Mouse (Mus musculus): Measurements from ENCODE around the gene Ruvbl1.
A peak's percentile ranks its signal among the peaks of the same experiment; 100 is the strongest.

Ruvbl1 gene

DNA sequence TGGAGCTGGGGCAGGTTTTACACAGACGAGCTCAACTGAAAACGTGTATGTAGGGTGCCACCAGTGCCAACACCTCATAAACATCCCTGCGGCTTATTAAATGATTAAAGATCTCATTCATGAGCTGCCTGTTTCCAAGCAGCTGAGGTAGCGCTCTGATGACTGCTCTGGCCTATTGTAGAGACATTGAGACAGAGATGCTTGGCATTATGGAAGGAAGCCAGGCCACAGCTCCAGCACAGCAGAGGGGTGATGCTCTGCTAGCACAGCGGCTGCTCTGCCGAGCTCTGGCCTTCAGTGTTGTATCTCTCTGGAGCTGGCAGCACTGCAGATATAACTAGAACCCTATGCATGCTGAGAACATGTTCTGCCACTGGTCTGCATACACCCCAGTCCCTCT lies 28.5 kb downstream of the Ruvbl1 start:
- DNase-seq (ENCODE audit: low spot score in 2 of 2) = no peak

DNA sequence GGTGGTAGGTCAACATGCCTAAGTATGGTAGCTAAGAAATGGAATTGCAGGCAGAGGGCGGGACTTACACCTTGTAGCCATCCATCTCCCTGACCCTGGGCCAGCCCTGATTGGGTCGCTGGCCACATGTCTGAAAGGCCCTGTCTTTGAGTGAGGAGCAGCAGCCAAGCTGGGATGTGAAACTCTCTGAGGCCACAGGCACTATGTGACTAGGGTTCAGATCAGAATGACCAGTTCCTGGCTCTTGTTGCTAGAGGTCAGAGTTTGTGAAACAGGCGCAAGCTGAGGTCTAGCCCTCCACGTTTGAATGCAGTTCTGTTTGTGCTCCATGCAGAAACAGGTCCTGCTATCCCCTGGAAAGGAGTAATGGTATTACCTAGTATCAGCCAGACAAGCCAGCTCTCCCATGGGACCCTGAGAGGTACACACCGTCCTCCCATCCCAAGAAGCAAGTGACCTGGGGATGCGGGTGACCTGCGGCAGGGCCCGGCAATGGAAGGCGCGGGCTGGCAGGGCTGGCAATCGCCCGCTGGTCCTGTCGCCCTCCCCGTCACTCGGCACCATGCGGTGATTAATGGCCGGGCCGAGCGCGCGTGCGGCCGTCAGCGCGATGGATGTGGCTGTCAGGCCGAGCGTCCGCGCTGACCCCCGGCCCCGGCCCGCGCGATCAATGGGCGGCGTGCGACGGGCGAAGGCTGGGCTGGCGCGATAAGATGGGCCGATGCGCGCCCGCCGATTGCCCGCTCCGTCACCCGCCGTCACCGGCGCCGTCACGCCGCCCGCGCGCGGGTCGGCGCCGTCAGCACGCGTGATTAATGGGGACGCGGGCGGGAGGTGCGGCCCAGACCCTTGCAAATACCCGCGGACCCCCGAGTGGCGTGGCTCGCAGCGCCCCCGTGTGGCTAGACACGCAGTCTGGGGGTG lies 34.5 kb downstream of the Ruvbl1 start:
- peak; percentile 14 to 27 for DNase-seq (ENCODE audit: low spot score in 2 of 2)

DNA sequence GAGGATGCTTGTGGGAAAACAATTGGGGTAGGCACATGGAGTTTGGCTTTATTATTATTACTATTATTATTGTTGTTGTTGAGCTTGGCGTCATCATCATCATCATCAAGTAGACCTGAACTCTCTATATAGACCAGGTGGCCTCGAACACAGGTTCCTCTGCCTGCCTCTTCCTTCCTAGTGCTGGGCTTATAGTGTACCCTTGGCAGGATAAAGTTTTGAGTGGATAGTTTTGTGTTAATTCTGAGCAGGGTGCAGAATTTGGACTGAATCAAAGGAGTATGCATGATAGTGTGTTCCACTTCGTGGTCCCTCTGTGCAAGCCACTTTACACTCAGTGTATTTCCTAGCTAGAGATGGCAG lies 35.2 kb downstream of the Ruvbl1 start:
- no peak for DNase-seq (ENCODE audit: low spot score in 2 of 2)

DNA sequence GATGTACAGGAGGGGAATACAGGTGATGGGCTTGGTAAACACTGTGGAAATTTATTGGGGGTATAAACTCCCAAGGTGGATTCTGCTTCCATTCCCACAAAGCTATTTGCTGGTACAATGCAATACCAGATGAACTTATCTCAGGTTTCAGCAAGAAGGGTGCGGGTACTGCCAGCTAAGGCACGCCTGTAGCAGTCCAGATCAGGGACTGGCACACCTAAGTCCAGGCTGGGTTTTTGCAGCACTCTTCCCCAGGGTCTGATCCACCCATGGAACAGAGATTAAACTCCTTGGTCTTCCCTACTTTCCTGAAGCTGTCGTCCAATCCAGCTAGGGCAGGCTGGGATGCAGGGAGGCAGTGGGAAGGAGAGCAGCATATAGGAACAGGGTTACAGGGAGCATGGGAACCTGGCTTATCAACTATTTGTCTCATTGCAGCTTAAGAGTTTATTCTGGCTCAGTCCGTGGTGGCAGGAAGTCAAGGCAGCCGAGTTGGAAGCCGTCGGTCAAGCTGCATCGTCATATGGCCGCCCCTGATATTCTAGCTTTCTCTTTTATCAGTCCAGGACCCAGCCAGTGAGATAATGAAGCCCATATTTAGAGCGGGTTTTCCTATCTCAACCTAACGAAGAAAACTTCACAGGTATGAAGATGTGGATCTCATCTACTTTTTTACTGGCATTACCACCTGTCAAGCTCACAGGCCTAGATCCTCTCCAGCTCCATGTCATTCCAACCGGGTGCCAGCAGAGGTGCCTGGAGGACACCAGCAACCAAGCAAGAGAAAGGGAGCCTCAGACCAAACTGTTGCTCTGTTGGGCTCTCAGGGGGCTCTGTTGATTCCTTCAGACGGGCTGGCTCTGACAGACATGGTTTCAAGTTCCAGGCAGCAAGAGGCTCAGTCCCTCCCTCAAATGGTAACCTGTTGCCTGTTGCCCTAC lies 37.1 kb downstream of the Ruvbl1 start:
- DNase-seq (ENCODE audit: low spot score in 2 of 2) = peak; percentile 19 to 24

DNA sequence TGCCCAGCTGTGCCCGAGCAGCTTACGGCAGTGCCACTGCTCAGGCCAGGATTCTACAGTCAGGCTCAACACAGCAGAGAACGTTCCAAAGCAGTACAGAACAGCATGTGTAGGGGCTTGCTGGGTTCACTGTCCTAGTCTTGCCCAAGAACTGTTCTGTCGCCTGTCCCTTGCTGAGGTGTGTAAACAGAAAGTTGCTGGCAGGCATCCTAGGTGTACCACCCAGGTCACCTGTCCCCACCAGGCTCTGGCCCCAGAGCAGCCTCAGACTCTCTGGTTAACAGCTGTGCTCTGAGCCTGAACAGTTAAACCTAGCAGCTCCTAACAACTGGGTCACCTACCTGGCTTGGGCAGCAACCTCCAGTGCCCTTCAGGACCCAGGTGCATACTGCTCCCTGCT lies 37.8 kb downstream of the Ruvbl1 start:
- no peak for DNase-seq (ENCODE audit: low spot score in 2 of 2)

DNA sequence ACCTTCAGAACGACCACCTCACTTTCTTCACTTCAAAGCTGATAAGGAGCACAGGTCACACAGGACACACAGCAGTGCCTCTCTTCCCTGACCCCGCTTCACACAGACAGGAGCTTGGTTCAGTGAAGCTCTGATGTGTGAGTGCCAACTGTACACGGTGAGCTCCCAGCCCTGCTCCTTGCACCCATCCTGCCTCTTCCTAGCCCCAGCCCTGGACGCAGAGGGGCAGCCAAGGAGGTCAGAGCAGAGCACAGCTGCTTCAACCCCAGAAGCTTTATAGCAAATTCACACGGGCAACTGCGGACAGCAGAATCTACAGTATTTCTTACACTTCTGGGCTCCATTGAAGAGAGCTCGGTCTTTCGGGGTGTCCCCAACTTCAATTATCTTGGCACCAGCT lies 48.8 kb downstream of the Ruvbl1 start:
- DNase-seq (ENCODE audit: low spot score in 2 of 2) = no peak

DNA sequence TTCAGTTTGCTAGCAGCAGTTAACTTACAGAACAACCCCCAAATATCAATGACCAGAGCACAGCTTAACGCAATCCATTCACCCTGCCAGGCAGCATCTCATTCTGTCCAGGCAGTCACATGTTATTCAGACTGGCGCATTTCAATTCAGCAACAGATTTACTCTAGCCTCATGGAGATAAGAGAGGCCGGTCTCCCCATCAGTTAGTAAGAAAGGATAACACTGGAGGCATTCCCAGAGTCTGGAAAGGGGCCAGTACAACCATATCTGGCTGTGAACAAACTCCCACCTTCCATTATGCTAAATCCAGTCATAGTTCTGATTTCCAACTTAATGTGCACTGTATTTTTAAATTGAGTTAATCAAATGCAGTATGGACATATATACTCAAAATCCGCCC lies 49.3 kb downstream of the Ruvbl1 start:
- DNase-seq (ENCODE audit: low spot score in 2 of 2) = no peak

DNA sequence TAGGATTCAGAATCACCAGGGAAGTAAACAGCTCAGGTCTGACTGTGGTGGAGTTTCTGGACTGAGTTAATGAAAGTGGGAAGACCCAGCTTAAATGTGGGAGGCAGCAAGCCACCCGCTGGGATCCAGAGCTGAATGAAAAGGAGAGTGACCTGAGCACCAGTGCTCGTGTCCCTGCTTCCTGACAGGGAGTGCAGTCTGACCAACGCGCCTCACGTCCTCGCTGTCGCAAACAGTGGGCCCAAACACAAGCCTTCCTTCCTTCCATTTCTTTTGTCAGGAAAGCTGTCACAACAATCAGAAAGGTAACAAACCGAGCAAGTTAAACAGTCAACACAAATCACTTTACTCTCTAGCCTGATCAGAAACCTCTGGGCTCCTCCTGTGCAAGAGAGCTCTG lies 50.8 kb downstream of the Ruvbl1 start:
- DNase-seq (ENCODE audit: low spot score in 2 of 2) = no peak

DNA sequence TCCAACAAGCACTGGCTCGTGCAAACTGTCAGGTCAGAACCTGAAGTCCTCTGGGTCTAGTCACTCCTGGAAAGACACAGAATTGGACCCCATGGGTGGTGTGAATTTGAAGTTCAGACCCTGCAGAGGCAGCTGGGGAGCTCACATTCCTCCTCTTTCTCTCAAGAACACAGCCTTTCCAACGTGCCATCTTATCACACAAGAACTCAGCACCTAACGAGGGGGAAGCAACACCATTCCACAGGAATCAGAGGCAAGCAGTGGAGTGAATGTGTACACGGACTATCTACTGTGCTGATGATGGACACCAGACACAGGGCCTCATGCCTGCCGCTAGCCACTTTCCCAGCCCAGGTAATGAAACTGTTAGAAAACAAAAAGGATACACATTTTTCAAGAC lies 51.5 kb downstream of the Ruvbl1 start:
- DNase-seq (ENCODE audit: low spot score in 2 of 2) = no peak

DNA sequence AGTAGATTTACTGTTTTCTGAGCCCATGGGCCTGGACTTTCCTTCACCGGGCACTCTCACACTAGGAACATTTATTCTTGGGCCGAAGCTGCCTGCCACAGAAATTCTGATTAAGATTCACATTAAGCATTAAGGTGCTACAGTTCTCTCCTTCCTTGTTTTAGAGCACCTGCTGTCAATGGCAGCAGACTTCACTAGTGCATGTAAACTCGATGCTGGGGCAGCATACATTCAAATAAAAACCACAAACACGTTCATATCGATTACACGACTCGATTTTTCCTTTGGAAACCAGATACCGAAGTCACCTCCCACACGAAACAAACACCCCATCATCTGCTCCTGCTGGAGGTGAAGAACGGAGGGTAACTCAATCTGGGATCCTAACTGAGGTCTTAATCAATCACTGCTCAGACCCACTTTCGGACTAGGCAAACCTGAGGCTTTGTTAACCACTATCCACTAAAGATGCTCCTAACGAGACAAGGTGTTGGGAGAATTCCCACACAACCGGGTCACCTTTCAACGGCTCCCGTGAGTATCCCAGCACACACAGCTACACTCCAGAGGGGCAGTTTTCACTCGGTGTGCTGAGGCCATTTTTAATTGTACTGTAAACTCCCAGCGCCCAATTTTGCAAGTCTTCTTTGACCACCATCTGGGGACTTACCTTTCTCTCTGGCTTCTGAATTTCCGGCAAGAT lies 52.6 kb downstream of the Ruvbl1 start:
- DNase-seq (ENCODE audit: low spot score in 2 of 2) = peak in 1 of 2 experiments; percentile 11

DNA sequence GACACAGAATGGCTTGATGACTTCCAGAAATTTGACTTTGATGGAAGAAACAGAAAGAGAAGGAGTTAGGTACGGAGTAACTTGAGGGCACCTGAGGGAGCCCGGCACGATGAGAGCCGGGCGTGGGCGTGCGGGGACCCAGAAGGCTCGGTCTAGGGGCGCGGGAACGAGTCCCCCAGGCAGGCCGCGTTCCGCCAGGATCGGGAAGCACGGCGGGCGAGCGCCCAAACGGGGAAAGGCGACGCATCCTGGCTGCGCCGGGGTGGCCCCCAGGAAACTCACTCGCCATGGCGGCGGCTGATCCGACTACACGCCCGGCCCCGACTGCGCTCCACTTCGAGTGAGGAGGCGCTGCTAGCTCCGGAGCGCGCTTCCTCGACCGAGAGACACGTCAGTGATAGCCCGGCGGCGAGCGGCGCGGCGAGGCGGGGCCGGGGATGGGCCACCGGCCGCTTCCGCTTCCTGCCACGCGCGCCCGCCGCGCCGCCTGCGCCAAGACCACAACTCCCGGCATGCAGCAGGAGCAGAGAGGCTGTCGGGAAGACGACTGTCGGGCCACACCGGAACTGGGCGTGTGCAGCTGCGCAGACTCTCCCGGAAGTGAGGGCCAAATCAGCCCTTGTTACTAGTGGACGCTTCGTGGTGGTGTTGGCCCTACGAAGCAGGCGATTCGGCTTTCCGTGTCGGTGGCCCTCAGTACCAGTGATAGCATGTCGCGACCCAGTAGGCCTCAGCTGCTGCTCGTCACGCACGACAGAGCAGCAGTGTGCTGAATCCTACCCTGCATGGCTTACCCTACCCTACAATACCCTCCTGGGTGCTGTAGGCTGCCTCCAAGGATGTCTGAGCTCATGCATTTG lies 53.4 kb downstream of the Ruvbl1 start, which contains the start of gene Sec61a1:
Sec61a1 (minus strand) TSS at position 502 of the 860 bp plus-strand sequence.
- peak; percentile 96 for DNase-seq (ENCODE audit: low spot score in 2 of 2)

DNA sequence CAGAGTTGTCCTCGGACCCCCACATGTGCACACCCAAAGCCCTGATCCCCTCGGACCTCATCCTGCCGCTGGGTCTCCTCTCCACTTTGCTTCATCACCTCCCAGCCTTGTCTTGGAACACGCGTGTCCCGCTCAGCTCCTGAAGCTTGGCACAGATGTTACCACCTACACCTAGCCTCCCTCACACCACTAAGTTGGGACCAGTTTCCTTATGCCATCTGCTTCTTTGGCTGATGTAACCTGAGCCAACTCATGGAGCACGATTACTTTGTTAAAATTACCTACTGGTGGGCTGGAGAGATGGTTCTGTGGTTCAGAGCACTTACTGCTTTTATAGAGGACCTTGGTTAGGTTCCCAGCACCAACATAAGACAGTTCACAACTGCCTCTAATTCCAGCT lies 56.6 kb downstream of the Ruvbl1 start:
- no peak for DNase-seq (ENCODE audit: low spot score in 2 of 2)

DNA sequence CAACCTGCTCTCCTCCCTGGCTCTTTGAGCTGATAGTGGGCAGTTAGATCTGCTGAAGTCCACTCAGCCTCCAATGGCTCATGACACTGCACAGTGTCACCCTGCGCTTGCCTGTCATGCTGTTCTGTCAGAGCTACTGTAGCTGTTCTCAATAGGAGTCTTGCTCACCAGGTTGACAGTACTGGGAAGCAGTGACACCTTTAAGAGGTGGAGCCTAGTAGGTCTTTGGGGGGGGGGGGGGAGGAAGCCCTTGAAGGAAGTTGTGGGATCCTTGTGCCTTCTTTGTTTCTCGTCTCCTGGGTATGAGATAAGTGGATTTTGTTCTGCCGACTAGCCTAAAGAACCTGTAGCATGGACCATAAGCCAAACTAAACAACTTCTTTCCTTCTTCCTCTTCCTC lies 57.4 kb downstream of the Ruvbl1 start:
- no peak for DNase-seq (ENCODE audit: low spot score in 2 of 2)

DNA sequence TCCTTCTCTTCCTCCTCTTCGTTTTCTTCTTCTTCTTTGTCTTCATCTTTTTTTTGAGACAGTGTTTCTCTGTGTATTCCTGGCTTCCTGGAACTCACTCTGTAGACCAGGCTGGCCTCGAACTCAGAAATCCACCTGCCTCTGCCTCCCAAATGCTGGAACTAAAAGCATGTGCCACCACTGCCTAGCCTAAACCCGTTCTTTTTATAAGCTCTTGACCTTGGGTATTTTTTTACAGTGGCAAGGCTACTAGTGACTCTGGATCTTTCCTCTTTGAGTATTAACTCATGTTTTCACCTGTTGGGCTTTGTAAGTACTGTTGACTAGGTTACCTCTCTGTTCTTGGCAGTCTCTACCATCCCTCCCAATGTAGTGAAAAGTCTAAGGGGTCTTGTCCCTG lies 57.8 kb downstream of the Ruvbl1 start:
- no peak for DNase-seq (ENCODE audit: low spot score in 2 of 2)

DNA sequence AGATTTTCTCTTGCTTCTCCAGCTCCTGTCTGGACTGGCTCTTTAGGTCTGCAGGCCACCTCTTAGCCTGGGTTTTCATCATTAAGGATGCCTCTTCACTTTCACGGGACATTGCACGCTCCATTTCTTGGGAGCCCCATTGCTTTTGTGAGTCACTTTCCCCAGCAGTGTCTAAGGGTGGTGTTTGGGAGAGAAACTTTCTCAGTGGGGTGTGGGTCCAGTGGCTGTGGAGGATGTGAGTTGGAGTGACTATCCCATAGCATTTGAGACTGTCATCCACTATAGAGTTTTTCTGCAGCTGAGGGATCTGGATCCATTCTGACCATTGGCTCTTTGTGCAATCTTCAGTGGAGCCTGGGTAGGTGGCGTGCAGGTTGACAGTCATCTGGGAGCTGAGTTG lies 58.2 kb downstream of the Ruvbl1 start:
- no peak for DNase-seq (ENCODE audit: low spot score in 2 of 2)

DNA sequence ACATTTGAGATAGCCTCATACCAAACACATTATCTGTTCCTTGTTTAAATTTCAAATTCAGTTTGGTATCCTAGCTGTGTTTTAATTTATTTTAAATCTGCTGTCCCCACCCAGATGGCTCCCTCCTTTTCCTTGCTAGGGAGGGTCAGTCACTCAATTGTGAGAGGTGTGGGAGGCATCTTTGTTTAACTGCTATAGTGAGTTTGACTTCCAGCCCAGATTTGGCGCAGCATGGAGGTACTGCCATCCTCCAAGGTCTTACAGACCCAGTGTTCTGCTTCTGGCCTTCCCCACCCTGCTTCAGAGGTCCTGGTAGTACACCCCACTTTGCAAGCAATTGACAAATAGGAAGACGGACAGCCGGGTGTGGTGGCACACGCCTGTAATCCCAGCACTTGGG lies 58.8 kb downstream of the Ruvbl1 start:
- DNase-seq (ENCODE audit: low spot score in 2 of 2) = no peak

DNA sequence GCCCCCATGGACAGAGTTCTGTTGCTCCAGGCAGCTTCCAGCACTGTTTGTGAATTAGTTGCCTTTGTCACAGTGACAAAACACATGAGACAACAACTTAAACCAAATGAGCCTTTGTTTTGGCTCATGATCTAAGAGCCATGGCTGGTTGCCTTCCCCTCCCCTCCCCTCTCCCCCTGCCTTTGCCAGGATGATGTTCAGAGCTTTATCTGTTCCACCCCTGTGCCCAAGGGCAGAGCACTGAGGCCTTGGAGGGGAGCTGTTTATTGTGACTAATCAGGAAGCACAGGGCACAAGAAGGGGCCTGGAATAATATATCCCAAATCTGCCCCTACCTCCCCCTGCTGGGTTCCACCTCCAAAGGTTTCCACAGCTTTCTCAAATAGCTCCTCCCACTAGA lies 65.1 kb downstream of the Ruvbl1 start:
- no peak for DNase-seq (ENCODE audit: low spot score in 2 of 2)

DNA sequence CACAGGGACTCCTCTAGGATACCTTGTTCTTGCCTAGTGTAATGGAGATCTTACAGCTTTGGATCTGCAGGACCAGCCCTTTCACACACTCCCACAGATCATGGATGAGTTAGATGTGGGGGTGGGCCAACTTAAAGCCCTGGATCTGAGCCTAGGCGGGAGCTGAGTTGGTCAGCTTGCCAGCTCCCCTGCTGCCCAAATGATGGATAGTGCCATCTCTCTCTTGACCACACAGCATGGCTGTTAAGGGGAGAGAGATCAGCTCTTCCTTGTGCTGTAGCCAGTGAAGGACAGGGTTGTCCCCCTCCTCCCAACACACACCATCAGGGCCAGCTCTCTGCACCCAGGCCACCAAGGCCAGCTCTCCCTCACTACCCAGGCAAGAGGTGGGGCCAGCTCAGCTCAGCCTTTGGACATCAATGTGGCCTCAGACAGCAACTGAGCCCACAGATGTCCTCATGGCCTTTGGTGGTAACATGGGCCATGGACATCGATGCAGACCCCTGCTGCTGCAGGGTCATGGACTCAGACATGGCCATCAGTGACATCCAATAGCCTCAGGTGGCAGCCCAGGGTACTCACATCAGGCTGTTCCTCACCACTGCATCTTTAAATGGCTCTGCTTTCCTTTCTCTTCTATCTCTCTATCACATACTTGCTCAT lies 75.0 kb downstream of the Ruvbl1 start:
- DNase-seq (ENCODE audit: low spot score in 2 of 2) = no peak

DNA sequence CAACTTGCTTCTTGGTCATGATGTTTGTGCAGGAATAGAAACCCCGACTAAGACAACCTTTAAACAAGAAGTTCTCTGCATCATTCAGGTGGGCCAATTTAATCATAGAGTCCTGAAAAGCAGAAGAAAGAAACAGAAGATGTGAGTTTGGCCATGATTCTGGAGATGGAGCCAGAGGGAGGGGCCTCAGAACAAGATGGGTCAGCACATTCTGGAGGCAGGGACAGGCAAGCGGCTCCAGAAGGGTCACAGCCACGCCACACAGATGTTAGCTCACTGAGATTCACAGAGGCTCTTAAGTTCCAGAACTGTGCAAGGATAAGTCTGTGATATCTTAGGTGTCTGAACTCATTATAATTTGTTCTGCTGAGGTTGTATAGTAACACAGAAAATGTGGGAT lies 79.0 kb downstream of the Ruvbl1 start:
- DNase-seq (ENCODE audit: low spot score in 2 of 2) = no peak

DNA sequence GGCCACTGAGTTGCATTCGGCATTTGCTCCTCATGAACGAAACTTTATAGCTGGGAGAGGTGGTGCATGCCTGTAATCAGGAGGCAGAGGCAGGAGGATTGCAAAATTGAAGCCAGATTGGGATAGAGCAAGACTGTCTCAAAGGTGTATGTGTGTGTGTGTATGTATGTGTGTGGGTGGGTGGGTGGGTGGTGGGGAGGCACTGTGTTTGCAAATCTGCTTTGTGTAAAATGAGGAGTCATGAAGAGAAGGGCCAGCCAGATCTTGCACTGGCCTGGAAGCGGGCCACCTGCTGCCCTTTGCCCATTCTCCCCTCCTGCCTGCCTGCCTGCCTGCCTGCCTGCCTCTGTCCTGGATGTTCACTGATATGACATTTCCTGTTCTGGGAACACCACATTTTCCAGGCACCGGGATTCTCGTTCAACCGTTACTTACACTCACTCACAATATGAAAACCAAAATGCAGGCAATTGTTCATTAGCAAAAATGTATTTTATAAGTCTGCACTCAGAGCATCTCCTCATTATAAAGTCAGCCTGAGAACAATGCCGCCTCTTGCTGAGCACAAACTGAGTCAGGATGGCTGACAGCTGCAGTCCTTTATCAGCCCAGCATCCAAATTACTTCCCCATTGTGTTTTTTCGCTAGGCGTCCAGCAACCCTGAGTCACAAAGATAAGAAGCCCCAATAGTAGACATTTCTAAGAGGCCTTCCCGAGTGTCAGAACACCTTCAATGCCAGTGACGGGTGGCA lies 79.6 kb downstream of the Ruvbl1 start:
- no peak for DNase-seq (ENCODE audit: low spot score in 2 of 2)

Measured in spleen, postnatal 36 days (tissue).